Comparison of ENCODE assay signal across 8 mouse cellular contexts in genomic region chr17:46161710-46162109, GRCm38 (mm10). TPM values are rescaled to one million over a fixed set of nuclear protein-coding genes. Genes with fewer than 3 reads are reported as not detected.
A peak's percentile ranks its signal among the peaks of the same experiment; 100 is the strongest.
DNase-seq lines count a peak whose midpoint lies in the region; ATAC-seq and TF ChIP-seq lines count a peak whose summit lies in the region.

No protein-coding gene starts in this region.

- no peaks in the 10 kb centered on the region for H3K9me3 ChIP-seq in forebrain, embryonic 12.5 days
- no peaks in the 10 kb centered on the region for H3K9me3 ChIP-seq in liver, embryonic 12.5 days (replicated peaks)

- TF ChIP-seq CTCF in gastrocnemius, adult 2 months (IDR thresholded peaks at IDR 0.05), result no peak

- peak overlapping the region; percentile 65 for H3K4me2 ChIP-seq in forebrain, embryonic 12.5 days
- H3K4me2 ChIP-seq in liver, embryonic 12.5 days, result peak overlapping the region; percentile 78

- H3K4me1 ChIP-seq in forebrain, embryonic 12.5 days, result peaks cover 22% of the 10 kb centered on the region
- peaks cover 52% of the 10 kb centered on the region for H3K4me1 ChIP-seq in liver, embryonic 12.5 days

- WGBS in forebrain, embryonic 12.5 days, result 52% methylated on average over 9 of the region's 9 CpGs
- WGBS in liver, embryonic 12.5 days (ENCODE audit: insufficient replicate concordance), result 46% methylated on average over 9 of the region's 9 CpGs

- no peak for ATAC-seq in forebrain, embryonic 12.5 days (ENCODE audit: low FRiP score)
- no peak for ATAC-seq in liver, embryonic 12.5 days

- intact Hi-C loops in gastrocnemius, adult 2 months (cut with DNase I), result no loop called here

- peak overlapping the region; percentile 98 for H3K27ac ChIP-seq in gastrocnemius, adult 2 months
- H3K27ac ChIP-seq in forebrain, embryonic 12.5 days, result peak overlapping the region; percentile 81
- peak overlapping the region; percentile 98 for H3K27ac ChIP-seq in liver, embryonic 12.5 days

- H3K9ac ChIP-seq in forebrain, embryonic 12.5 days, result peak overlapping the region; percentile 85
- H3K9ac ChIP-seq in liver, embryonic 12.5 days, result peak overlapping the region; percentile 92

- peaks cover 29% of the 10 kb centered on the region for H3K36me3 ChIP-seq in forebrain, embryonic 12.5 days (replicated peaks)
- H3K36me3 ChIP-seq in liver, embryonic 12.5 days, result peaks cover 51% of the 10 kb centered on the region

- no peak for DNase-seq in gastrocnemius, adult 2 months
- no peak for DNase-seq in gastrocnemius, adult 18-20 months (ENCODE audit: low spot score)
- peak; percentile 22 for DNase-seq in A20 (ENCODE audit: low read depth, low spot score)
- DNase-seq in embryo, embryonic 11 days, result no peak
- DNase-seq in gastrocnemius, postnatal 4 days (ENCODE audit: low spot score in 2 of 2), result no peak
- no peak for DNase-seq in ovary, postnatal 14 days (ENCODE audit: low spot score)

- no peaks in the 10 kb centered on the region for H3K27me3 ChIP-seq in forebrain, embryonic 12.5 days
- H3K27me3 ChIP-seq in liver, embryonic 12.5 days (replicated peaks), result no peaks in the 10 kb centered on the region

- H3K4me3 ChIP-seq in gastrocnemius, adult 2 months, result peak overlapping the region; percentile 92
- peak overlapping the region; percentile 81 for H3K4me3 ChIP-seq in forebrain, embryonic 12.5 days (replicated peaks)
- H3K4me3 ChIP-seq in liver, embryonic 12.5 days, result peak overlapping the region; percentile 81

RNA-seq across cellular contexts. Expression of gene Gtpbp2, which starts 0.9 kb away (rescaled TPM):
- total RNA-seq in gastrocnemius, adult 2 months (2021), result 10 to 100 TPM; 52.7 to 55.2 TPM
- total RNA-seq in gastrocnemius, adult 18-20 months (2021), result 10 to 100 TPM; 41.0 to 41.4 TPM
- polyA plus RNA-seq in forebrain, embryonic 12.5 days (2016; fragmentation: Nextera tagmentation; extraction: Ambion mirVana), result 37.0 and 43.6 TPM in 2 replicates
- polyA plus RNA-seq in liver, embryonic 12.5 days (2016; fragmentation: Nextera tagmentation; extraction: Ambion mirVana), result 32.6 and 33.7 TPM in 2 replicates
- total RNA-seq in gastrocnemius, postnatal 4 days (2021), result 10 to 100 TPM; 70.2 to 77.6 TPM

RNA-seq across cellular contexts. Expression of gene Mad2l1bp, which starts 8.4 kb away (rescaled TPM):
- 10 to 100 TPM; 20.8 to 25.1 TPM for total RNA-seq in gastrocnemius, adult 2 months (2021)
- 10 to 100 TPM; 16.6 to 19.3 TPM for total RNA-seq in gastrocnemius, adult 18-20 months (2021)
- polyA plus RNA-seq in forebrain, embryonic 12.5 days (2016; fragmentation: Nextera tagmentation; extraction: Ambion mirVana), result 30.6 and 31.0 TPM in 2 replicates
- polyA plus RNA-seq in liver, embryonic 12.5 days (2016; fragmentation: Nextera tagmentation; extraction: Ambion mirVana), result 44.1 and 46.7 TPM in 2 replicates
- 10 to 100 TPM; 15.7 to 17.6 TPM for total RNA-seq in gastrocnemius, postnatal 4 days (2021)

RNA-seq across cellular contexts. Expression of gene Rsph9, which starts 17.7 kb away (rescaled TPM):
- total RNA-seq in gastrocnemius, adult 2 months (2021), result under 1 TPM; 0.47 to 0.61 TPM
- total RNA-seq in gastrocnemius, adult 18-20 months (2021), result under 1 TPM; 0.47 to 0.57 TPM
- 14.9 and 15.9 TPM in 2 replicates for polyA plus RNA-seq in forebrain, embryonic 12.5 days (2016; fragmentation: Nextera tagmentation; extraction: Ambion mirVana)
- polyA plus RNA-seq in liver, embryonic 12.5 days (2016; fragmentation: Nextera tagmentation; extraction: Ambion mirVana), result 0.72 and 1.5 TPM in 2 replicates
- 1 to 10 TPM; 1.1 to 1.4 TPM for total RNA-seq in gastrocnemius, postnatal 4 days (2021)

RNA-seq across cellular contexts. Expression of gene Polh, which starts 40.7 kb away (rescaled TPM):
- 10 to 100 TPM; 11.8 to 14.1 TPM for total RNA-seq in gastrocnemius, adult 2 months (2021)
- total RNA-seq in gastrocnemius, adult 18-20 months (2021), result 10 to 100 TPM; 12.0 to 12.7 TPM
- 11.2 and 12.3 TPM in 2 replicates for polyA plus RNA-seq in forebrain, embryonic 12.5 days (2016; fragmentation: Nextera tagmentation; extraction: Ambion mirVana)
- polyA plus RNA-seq in liver, embryonic 12.5 days (2016; fragmentation: Nextera tagmentation; extraction: Ambion mirVana), result 24.6 and 25.0 TPM in 2 replicates
- 10 to 100 TPM; 19.6 to 20.2 TPM for total RNA-seq in gastrocnemius, postnatal 4 days (2021)

RNA-seq across cellular contexts. Expression of gene Xpo5, which starts 40.9 kb away (rescaled TPM):
- 10 to 100 TPM; 10.8 to 12.2 TPM for total RNA-seq in gastrocnemius, adult 2 months (2021)
- total RNA-seq in gastrocnemius, adult 18-20 months (2021), result 1 to 10 TPM; 9.0 to 9.6 TPM
- polyA plus RNA-seq in forebrain, embryonic 12.5 days (2016; fragmentation: Nextera tagmentation; extraction: Ambion mirVana), result 66.6 and 72.2 TPM in 2 replicates
- 33.0 and 34.9 TPM in 2 replicates for polyA plus RNA-seq in liver, embryonic 12.5 days (2016; fragmentation: Nextera tagmentation; extraction: Ambion mirVana)
- 10 to 100 TPM; 23.0 to 26.8 TPM for total RNA-seq in gastrocnemius, postnatal 4 days (2021)
